Mouse (Mus musculus): ENCODE measurements at regions not wholly inside any gene's neighbourhood (a gene's known extent, or its start where the extent isn't known, plus 50 kb on each side); places are given as distances from the start of the nearest gene placed in this dataset.

- 59% methylated on average over 1 of the region's 2 CpGs for WGBS
- Histone ChIP-seq H3K4me2 (replicated peaks; ENCODE audit: low read depth, low read length) (no peak overlapping the region), H3K4me1 (ENCODE audit: control insufficient read depth, insufficient read depth, low read length) (no peaks in the 10 kb centered on the region), H3K27ac (ENCODE audit: low read length) (no peak overlapping the region), H3K4me3 (ENCODE audit: low read depth, low read length) (no peak overlapping the region), H3K9me3 (ENCODE audit: control insufficient read depth, low read depth, low read length) (no peaks in the 10 kb centered on the region), H3K9ac (replicated peaks; ENCODE audit: low read depth, low read length) (no peak overlapping the region), H3K27me3 (ENCODE audit: control insufficient read depth, insufficient read depth, low read length) (no peaks in the 10 kb centered on the region), H3K36me3 (ENCODE audit: control insufficient read depth, insufficient read depth, low read length) (no peaks in the 10 kb centered on the region)
- ATAC-seq (ENCODE audit: insufficient number of reproducible peaks, insufficient read depth, low FRiP score, low read depth): no peak
These were observed 183.9 kb downstream of the Zfp619 start for GRCm38 (mm10) chr7:39701506-39701905.

- no peaks in the 10 kb centered on the region for H3K27me3 ChIP-seq (ENCODE audit: control insufficient read depth, insufficient read depth, low read length)
- no peak overlapping the region for H3K4me2 ChIP-seq (replicated peaks; ENCODE audit: low read depth, low read length)
- H3K27ac ChIP-seq (ENCODE audit: low read length): no peak overlapping the region
- no peaks in the 10 kb centered on the region for H3K9me3 ChIP-seq (ENCODE audit: control insufficient read depth, low read depth, low read length)
- H3K36me3 ChIP-seq (ENCODE audit: control insufficient read depth, insufficient read depth, low read length): no peaks in the 10 kb centered on the region
- no peak for ATAC-seq (ENCODE audit: insufficient number of reproducible peaks, insufficient read depth, low FRiP score, low read depth)
- H3K4me1 ChIP-seq (ENCODE audit: control insufficient read depth, insufficient read depth, low read length): no peaks in the 10 kb centered on the region
- WGBS: 45% methylated on average over 5 of the region's 5 CpGs
- no peak overlapping the region for H3K9ac ChIP-seq (replicated peaks; ENCODE audit: low read depth, low read length)
- H3K4me3 ChIP-seq (ENCODE audit: low read depth, low read length): no peak overlapping the region
These were observed 187.8 kb downstream of the Zfp619 start for GRCm38 (mm10) chr7:39705118-39706095.

DNA sequence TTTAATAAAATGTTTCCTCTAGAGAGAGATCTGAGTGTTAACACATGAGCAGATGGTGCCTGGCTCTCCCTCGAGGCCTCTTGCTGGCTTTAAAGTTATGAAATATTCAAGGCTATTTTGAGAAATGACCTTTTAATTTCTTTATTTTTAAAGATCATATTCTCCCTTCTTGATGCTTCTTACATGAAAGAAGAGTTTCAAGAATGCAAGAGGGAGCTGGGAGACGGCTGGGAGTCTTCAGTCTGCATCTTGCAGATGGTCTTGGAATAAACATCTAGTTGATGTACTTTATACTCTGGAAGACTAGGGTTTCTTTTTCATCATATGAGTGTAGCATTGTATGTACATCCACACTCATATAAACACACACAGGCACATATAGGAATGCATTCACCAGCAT, 189.0 kb downstream of the Zfp619 start:
- H3K4me3 ChIP-seq (ENCODE audit: low read depth, low read length): no peak overlapping the region
- WGBS: 55% methylated on average over 2 of the region's 2 CpGs
- H3K27me3 ChIP-seq (ENCODE audit: control insufficient read depth, insufficient read depth, low read length): no peaks in the 10 kb centered on the region
- ATAC-seq (ENCODE audit: insufficient number of reproducible peaks, insufficient read depth, low FRiP score, low read depth): no peak
- H3K4me2 ChIP-seq (replicated peaks; ENCODE audit: low read depth, low read length): no peak overlapping the region
- no peaks in the 10 kb centered on the region for H3K9me3 ChIP-seq (ENCODE audit: control insufficient read depth, low read depth, low read length)
- no peaks in the 10 kb centered on the region for H3K4me1 ChIP-seq (ENCODE audit: control insufficient read depth, insufficient read depth, low read length)
- no peak overlapping the region for H3K27ac ChIP-seq (ENCODE audit: low read length)
- H3K36me3 ChIP-seq (ENCODE audit: control insufficient read depth, insufficient read depth, low read length): no peaks in the 10 kb centered on the region
- H3K9ac ChIP-seq (replicated peaks; ENCODE audit: low read depth, low read length): no peak overlapping the region

DNA sequence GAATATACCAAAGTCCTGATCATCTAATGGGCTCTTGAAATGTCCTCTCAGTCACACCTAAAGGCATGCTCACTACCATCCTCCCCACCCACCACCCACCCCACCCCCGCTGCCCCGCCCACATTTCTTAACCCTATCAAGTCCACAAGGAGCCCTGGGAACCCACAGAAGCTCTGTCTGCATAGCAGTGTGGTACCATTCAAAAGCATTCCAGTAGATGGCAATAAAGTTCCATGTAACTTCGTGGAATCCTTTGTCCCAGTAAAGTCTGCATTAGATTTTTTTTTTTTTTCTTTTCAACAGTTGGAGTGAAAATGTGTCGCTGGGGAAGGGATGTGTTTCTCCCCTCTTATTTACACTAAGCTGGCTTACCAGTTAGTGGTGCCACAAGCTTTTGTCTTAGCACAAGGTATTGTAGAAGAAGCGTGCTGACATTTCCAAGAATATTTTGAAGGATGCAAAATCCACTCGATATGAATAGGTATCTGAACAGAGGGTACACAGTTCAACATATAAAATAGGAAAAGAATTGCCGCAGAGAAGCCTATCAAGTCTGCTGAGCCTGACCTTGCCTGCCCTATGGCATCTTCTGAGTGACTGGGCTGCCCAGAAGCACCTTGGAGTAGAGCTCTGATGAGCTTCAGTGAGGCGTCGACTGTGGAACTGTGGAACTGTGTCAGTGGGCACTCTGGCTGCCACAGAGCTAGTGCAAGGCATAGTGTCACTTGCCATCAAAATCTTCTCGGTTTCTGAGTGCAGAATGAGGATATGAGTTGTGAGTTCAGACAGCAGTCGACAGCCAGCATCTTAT, 199.0 kb downstream of the Zfp619 start:
- Histone ChIP-seq H3K9ac (replicated peaks; ENCODE audit: low read depth, low read length) (no peak overlapping the region), H3K27ac (ENCODE audit: low read length) (no peak overlapping the region), H3K9me3 (ENCODE audit: control insufficient read depth, low read depth, low read length) (no peaks in the 10 kb centered on the region), H3K4me3 (ENCODE audit: low read depth, low read length) (no peak overlapping the region), H3K27me3 (ENCODE audit: control insufficient read depth, insufficient read depth, low read length) (no peaks in the 10 kb centered on the region), H3K4me2 (replicated peaks; ENCODE audit: low read depth, low read length) (no peak overlapping the region), H3K4me1 (ENCODE audit: control insufficient read depth, insufficient read depth, low read length) (no peaks in the 10 kb centered on the region), H3K36me3 (ENCODE audit: control insufficient read depth, insufficient read depth, low read length) (no peaks in the 10 kb centered on the region)
- ATAC-seq (ENCODE audit: insufficient number of reproducible peaks, insufficient read depth, low FRiP score, low read depth): no peak
- 22% methylated on average over 11 of the region's 11 CpGs for WGBS

GRCm38 (mm10) chr7:39727935-39728557, 210.5 kb downstream of the Zfp619 start:
- H3K9me3 ChIP-seq (ENCODE audit: control insufficient read depth, low read depth, low read length): no peaks in the 10 kb centered on the region
- no peak overlapping the region for H3K9ac ChIP-seq (replicated peaks; ENCODE audit: low read depth, low read length)
- H3K36me3 ChIP-seq (ENCODE audit: control insufficient read depth, insufficient read depth, low read length): no peaks in the 10 kb centered on the region
- H3K4me2 ChIP-seq (replicated peaks; ENCODE audit: low read depth, low read length): no peak overlapping the region
- H3K27me3 ChIP-seq (ENCODE audit: control insufficient read depth, insufficient read depth, low read length): no peaks in the 10 kb centered on the region
- no peak overlapping the region for H3K27ac ChIP-seq (ENCODE audit: low read length)
- no peak for ATAC-seq (ENCODE audit: insufficient number of reproducible peaks, insufficient read depth, low FRiP score, low read depth)
- no peak overlapping the region for H3K4me3 ChIP-seq (ENCODE audit: low read depth, low read length)
- no peaks in the 10 kb centered on the region for H3K4me1 ChIP-seq (ENCODE audit: control insufficient read depth, insufficient read depth, low read length)
- 67% methylated on average over 12 of the region's 12 CpGs for WGBS

GRCm38 (mm10) chr7:39728930-39729329, 211.4 kb downstream of the Zfp619 start:
- Histone ChIP-seq H3K27me3 (ENCODE audit: control insufficient read depth, insufficient read depth, low read length) (no peaks in the 10 kb centered on the region), H3K4me2 (replicated peaks; ENCODE audit: low read depth, low read length) (no peak overlapping the region), H3K9ac (replicated peaks; ENCODE audit: low read depth, low read length) (no peak overlapping the region), H3K27ac (ENCODE audit: low read length) (no peak overlapping the region), H3K9me3 (ENCODE audit: control insufficient read depth, low read depth, low read length) (no peaks in the 10 kb centered on the region), H3K4me1 (ENCODE audit: control insufficient read depth, insufficient read depth, low read length) (no peaks in the 10 kb centered on the region), H3K4me3 (ENCODE audit: low read depth, low read length) (no peak overlapping the region), H3K36me3 (ENCODE audit: control insufficient read depth, insufficient read depth, low read length) (no peaks in the 10 kb centered on the region)
- ATAC-seq (ENCODE audit: insufficient number of reproducible peaks, insufficient read depth, low FRiP score, low read depth): no peak
- 65% methylated on average over 7 of the region's 7 CpGs for WGBS

GRCm38 (mm10) chr7:39729723-39730122, 212.2 kb downstream of the Zfp619 start:
- WGBS: 57% methylated on average over 3 of the region's 3 CpGs

DNA sequence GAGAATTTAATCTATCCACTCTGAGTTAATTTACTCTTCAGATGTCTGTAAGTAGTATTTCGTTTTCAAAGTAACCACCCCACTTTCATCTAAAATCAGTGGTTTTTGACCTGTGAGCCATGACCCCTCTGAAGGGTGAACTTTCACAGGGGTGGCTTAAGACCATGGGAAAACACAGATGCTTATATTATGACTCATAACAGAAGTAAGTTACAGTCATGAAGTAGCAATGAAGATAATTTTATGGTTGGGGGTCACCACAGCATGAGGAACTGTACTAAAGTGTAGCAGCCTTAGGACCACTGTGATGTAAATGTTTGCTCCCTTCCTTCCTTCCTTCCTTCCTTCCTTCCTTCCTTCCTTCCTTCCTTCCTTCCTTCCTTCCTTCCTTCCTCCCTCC, 215.2 kb downstream of the Zfp619 start:
- H3K4me2 ChIP-seq (replicated peaks; ENCODE audit: low read depth, low read length): no peak overlapping the region
- no peak for ATAC-seq (ENCODE audit: insufficient number of reproducible peaks, insufficient read depth, low FRiP score, low read depth)
- no peaks in the 10 kb centered on the region for H3K36me3 ChIP-seq (ENCODE audit: control insufficient read depth, insufficient read depth, low read length)
- no peak overlapping the region for H3K4me3 ChIP-seq (ENCODE audit: low read depth, low read length)
- 70% methylated on average over 1 of the region's 1 CpGs for WGBS
- no peaks in the 10 kb centered on the region for H3K27me3 ChIP-seq (ENCODE audit: control insufficient read depth, insufficient read depth, low read length)
- H3K9me3 ChIP-seq (ENCODE audit: control insufficient read depth, low read depth, low read length): no peaks in the 10 kb centered on the region
- H3K4me1 ChIP-seq (ENCODE audit: control insufficient read depth, insufficient read depth, low read length): no peaks in the 10 kb centered on the region
- H3K27ac ChIP-seq (ENCODE audit: low read length): no peak overlapping the region
- no peak overlapping the region for H3K9ac ChIP-seq (replicated peaks; ENCODE audit: low read depth, low read length)

More at GRCm38 (mm10) chr7:39729723-39730122, 212.2 kb downstream of the Zfp619 start:
- no peak overlapping the region for H3K4me3 ChIP-seq (ENCODE audit: low read depth, low read length)
- ATAC-seq (ENCODE audit: insufficient number of reproducible peaks, insufficient read depth, low FRiP score, low read depth): no peak
- H3K27me3 ChIP-seq (ENCODE audit: control insufficient read depth, insufficient read depth, low read length): no peaks in the 10 kb centered on the region
- H3K36me3 ChIP-seq (ENCODE audit: control insufficient read depth, insufficient read depth, low read length): no peaks in the 10 kb centered on the region
- H3K9ac ChIP-seq (replicated peaks; ENCODE audit: low read depth, low read length): no peak overlapping the region
- H3K4me1 ChIP-seq (ENCODE audit: control insufficient read depth, insufficient read depth, low read length): no peaks in the 10 kb centered on the region
- H3K9me3 ChIP-seq (ENCODE audit: control insufficient read depth, low read depth, low read length): no peaks in the 10 kb centered on the region
- no peak overlapping the region for H3K4me2 ChIP-seq (replicated peaks; ENCODE audit: low read depth, low read length)
- no peak overlapping the region for H3K27ac ChIP-seq (ENCODE audit: low read length)

All from stomach, embryonic 14.5 days (tissue).